Comparison of ENCODE assay signal across 18 mouse cellular contexts in the genomic region with DNA sequence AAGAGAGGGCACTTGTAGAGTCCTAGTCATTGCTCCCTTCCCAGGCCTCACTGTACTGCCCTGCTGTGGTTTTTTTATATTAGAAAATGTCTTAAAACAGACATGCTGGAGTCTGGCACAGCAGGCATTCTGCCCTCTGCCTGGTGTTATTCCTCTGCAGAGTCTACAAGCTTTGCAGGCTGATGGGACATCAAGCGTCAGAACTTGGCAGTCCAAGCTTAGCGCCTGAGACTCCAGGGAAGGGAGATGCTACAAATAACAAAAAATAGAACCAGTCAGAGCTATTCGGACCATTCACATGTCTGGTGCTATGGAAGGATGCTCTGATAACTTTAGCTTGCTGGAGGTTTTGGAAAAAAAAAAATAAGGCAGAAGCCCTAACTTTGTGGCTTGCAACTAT.
DNase-seq lines count a peak whose midpoint lies in the region; ATAC-seq and TF ChIP-seq lines count a peak whose summit lies in the region.
"Had no signal": no experiment of that assay in that cellular context is flagged by ENCODE, and none has a peak within 500 bp of the region (broad histone marks: within the 10 kb centered on the region; RNA-seq: fewer than 3 reads in every experiment).

No protein-coding gene starts in this region.

- DNase-seq in gastrocnemius, adult 2 months: no peak
- no peak for DNase-seq in gastrocnemius, postnatal 10 days
- DNase-seq in heart, adult 18-20 months: no peak
- DNase-seq in layer of hippocampus, adult 2 months (ENCODE audit: low spot score in 2 of 2): no peak
- DNase-seq in layer of hippocampus, postnatal 25 days (ENCODE audit: extremely low spot score in 1 of 2, low spot score in 1 of 2): no peak
- DNase-seq in right cerebral cortex, adult 2 months (ENCODE audit: low spot score in 2 of 2): no peak
- DNase-seq: adrenal gland, postnatal 10 days; cerebellum, adult 18-20 months; cerebellum, adult 9-11 months; cerebellum, postnatal 36 days; forebrain, postnatal 0 days; gastrocnemius, postnatal 14 days; kidney, adult 2 months had no signal

- intact Hi-C loops in gastrocnemius, adult 2 months (cut with DNase I): loop anchor here (5.0 kb wide), 2 partner anchors 121 to 146 kb away; a partner anchor contains a TSS

- H3K4me3 ChIP-seq in gastrocnemius, adult 2 months: no peak overlapping the region
- H3K4me3 ChIP-seq in heart, embryonic 13.5 days: no peak overlapping the region
- no peak overlapping the region for H3K4me3 ChIP-seq in layer of hippocampus, adult 2 months
- H3K4me3 ChIP-seq: embryonic facial prominence, embryonic 10.5 days; forebrain, embryonic 13.5 days; hindbrain, embryonic 15.5 days had no signal

- no peak overlapping the region for H3K9ac ChIP-seq in heart, embryonic 13.5 days
- H3K9ac ChIP-seq: forebrain, embryonic 13.5 days; forebrain, postnatal 0 days; hindbrain, embryonic 15.5 days had no signal

- H3K4me1 ChIP-seq in heart, embryonic 13.5 days: peaks cover 47% of the 10 kb centered on the region

- no peaks in the 10 kb centered on the region for H3K9me3 ChIP-seq in heart, embryonic 13.5 days
- H3K9me3 ChIP-seq: embryonic facial prominence, embryonic 10.5 days; forebrain, embryonic 13.5 days; hindbrain, embryonic 15.5 days had no signal

- TF ChIP-seq CTCF in gastrocnemius, adult 2 months (IDR thresholded peaks at IDR 0.05): no peak
- TF ChIP-seq CTCF in layer of hippocampus, adult 2 months (conservative IDR thresholded peaks at IDR 0.05): no peak

- H3K27me3 ChIP-seq in heart, embryonic 13.5 days (replicated peaks): no peaks in the 10 kb centered on the region
- H3K27me3 ChIP-seq: forebrain, embryonic 13.5 days; hindbrain, embryonic 15.5 days had no signal

- no peak for ATAC-seq in heart, embryonic 13.5 days (ENCODE audit: extremely low read depth, insufficient number of reproducible peaks, low FRiP score, low TSS enrichment)
- ATAC-seq: forebrain, embryonic 13.5 days; forebrain, postnatal 0 days; intestine, embryonic 16.5 days had no signal

- H3K36me3 ChIP-seq in heart, embryonic 13.5 days: peaks cover 52% of the 10 kb centered on the region

- no peak overlapping the region for H3K4me2 ChIP-seq in heart, embryonic 13.5 days
- H3K4me2 ChIP-seq: forebrain, embryonic 13.5 days; hindbrain, embryonic 15.5 days had no signal

- 75% methylated on average over 3 of the region's 3 CpGs for WGBS in heart, embryonic 13.5 days

- H3K27ac ChIP-seq in gastrocnemius, adult 2 months: peak overlapping the region; percentile 95
- H3K27ac ChIP-seq in heart, embryonic 13.5 days (replicated peaks): peak overlapping the region; percentile 89
- 0 out of 2 replicates have a peak overlapping the region, but pooled peaks have one; percentile 28 for H3K27ac ChIP-seq in layer of hippocampus, adult 2 months
- H3K27ac ChIP-seq: embryonic facial prominence, embryonic 10.5 days; forebrain, embryonic 13.5 days; hindbrain, embryonic 15.5 days had no signal

Comparison
In these comparisons a context has a peak if more than half of its experiments do, and no peak if none do; other contexts are left out.
1. H3K27ac ChIP-seq: peak in every context shown above with its lines; median percentile 95 in gastrocnemius, adult 2 months; 89 in heart, embryonic 13.5 days; 28 in layer of hippocampus, adult 2 months.